Mouse (Mus musculus) heart, embryonic 15.5 days (tissue): Measurements from ENCODE around the gene Plcb4. TPM values are rescaled to one million over a fixed set of nuclear protein-coding genes. Genes with fewer than 3 reads are reported as not detected.

Source experiments
- ATAC-seq: fragments of 200-750 bp; cut with Nextera tagmentation; replicated peaks from 2 replicates; pipeline ENCODE4 v1.8.0; 2017; ENCODE audit warnings: low read depth, moderate TSS enrichment; ENCODE audit not compliant: insufficient number of reproducible peaks, insufficient read depth, low FRiP score
- H3K27ac ChIP-seq: fragments of 300-500 bp; sonication (generic); 2 replicates; pipeline ENCODE4 v1.5.1; 2015; ENCODE audit warnings: mild to moderate bottlenecking, inconsistent platforms
- H3K27me3 ChIP-seq: fragments of 300-500 bp; sonication (generic); 2 replicates; pipeline ENCODE4 v1.6.1; 2015; ENCODE audit warnings: inconsistent platforms
- H3K36me3 ChIP-seq: fragments of 300-500 bp; sonication (generic); 2 replicates; pipeline ENCODE4 v1.6.1; 2015; ENCODE audit warnings: mild to moderate bottlenecking, inconsistent platforms
- H3K4me1 ChIP-seq: fragments of 300-500 bp; sonication (generic); replicated peaks from 2 replicates; pipeline ENCODE4 v1.6.1; 2015; ENCODE audit warnings: inconsistent platforms
- H3K4me2 ChIP-seq: fragments of 300-500 bp; sonication (generic); 2 replicates; pipeline ENCODE4 v1.6.1; 2015; ENCODE audit warnings: inconsistent platforms, mild to moderate bottlenecking, moderate library complexity
- H3K4me3 ChIP-seq: fragments of 300-500 bp; sonication (generic); 2 replicates; pipeline ENCODE4 v1.5.1; 2015; ENCODE audit warnings: mild to moderate bottlenecking, inconsistent platforms
- H3K9ac ChIP-seq: fragments of 300-500 bp; sonication (generic); 2 replicates; pipeline ENCODE4 v1.6.1; 2015; ENCODE audit warnings: mild to moderate bottlenecking, inconsistent platforms
- H3K9me3 ChIP-seq: fragments of 300-500 bp; sonication (generic); replicated peaks from 2 replicates; pipeline ENCODE4 v1.6.1; 2016; ENCODE audit warnings: inconsistent platforms
- WGBS: fragments of 180-500 bp; shearing (Covaris S2); methylation state at CpG from one replicate; pipeline ENCODE4 v1.1.7; 2015; ENCODE audit warnings: mixed read lengths; 5-methylcytosine and 5-hydroxymethylcytosine counted together
- polyA plus RNA-seq: library from polyadenylated mRNA; unstranded; fragments of >200 nt; fragmentation: Nextera tagmentation; extraction: Ambion mirVana; gene quantifications from 2 replicates; pipeline ENCODE4 v1.2.1, GENCODE M21; 2015

The Plcb4 gene
- polyA plus RNA-seq, 1 experiment from 2014 or later = 38.8 TPM

DNA sequence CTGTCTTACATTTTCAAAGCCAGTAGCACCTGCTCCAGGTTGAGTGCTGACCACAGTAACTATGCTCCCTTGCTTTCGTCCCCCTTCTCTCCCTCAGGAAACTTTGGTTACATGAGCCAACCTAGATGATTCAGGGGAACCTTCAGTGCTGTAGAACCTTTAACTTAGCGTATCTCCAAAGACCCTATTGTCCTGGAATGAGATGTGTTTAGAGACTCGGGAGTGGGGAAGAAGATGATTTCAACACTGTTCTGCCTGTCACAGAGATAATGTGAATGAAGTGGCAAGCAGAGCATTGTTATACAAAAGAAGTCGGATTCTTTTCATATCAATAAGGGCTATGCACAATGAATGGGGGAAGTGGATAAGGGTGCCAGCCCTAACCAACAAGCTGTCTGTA lies 10.8 kb upstream of the Plcb4 start:
- no peak overlapping the region for H3K4me3 ChIP-seq
- H3K27ac ChIP-seq = no peak overlapping the region
- H3K4me1 ChIP-seq = no peaks in the 10 kb centered on the region
- no peaks in the 10 kb centered on the region for H3K27me3 ChIP-seq
- 0 out of 2 replicates have a peak, but pooled peaks cover 2% of the 10 kb centered on the region for H3K9me3 ChIP-seq
- 57% methylated on average over 4 of the region's 4 CpGs for WGBS
- ATAC-seq = no peak
- no peaks in the 10 kb centered on the region for H3K36me3 ChIP-seq
- no peak overlapping the region for H3K4me2 ChIP-seq
- H3K9ac ChIP-seq = no peak overlapping the region

DNA sequence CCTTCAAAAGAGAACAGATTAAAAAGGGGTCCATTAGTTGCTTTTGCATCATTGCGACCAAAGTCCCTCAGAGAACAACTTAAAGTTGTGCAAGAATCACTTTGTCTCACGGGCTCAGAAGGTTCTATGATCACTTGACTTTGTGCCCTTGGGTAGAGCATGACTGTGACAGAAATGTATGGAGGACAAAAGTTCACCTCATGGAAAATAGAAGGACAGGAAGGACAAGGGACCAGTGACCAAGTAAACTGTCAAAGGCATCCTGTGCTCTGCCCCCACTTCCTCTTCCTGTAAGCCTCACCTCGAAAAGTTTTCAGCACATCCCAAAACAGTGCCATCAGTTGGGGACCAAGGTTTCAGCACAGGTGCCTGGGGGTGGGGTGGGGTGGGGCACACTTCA lies 7.9 kb upstream of the Plcb4 start:
- Histone ChIP-seq H3K36me3 (no peaks in the 10 kb centered on the region), H3K4me2 (no peak overlapping the region), H3K27me3 (no peaks in the 10 kb centered on the region), H3K9ac (no peak overlapping the region), H3K4me1 (no peaks in the 10 kb centered on the region), H3K27ac (no peak overlapping the region), H3K4me3 (no peak overlapping the region), H3K9me3 (no peaks in the 10 kb centered on the region)
- ATAC-seq = no peak
- 73% methylated on average over 3 of the region's 3 CpGs for WGBS

DNA sequence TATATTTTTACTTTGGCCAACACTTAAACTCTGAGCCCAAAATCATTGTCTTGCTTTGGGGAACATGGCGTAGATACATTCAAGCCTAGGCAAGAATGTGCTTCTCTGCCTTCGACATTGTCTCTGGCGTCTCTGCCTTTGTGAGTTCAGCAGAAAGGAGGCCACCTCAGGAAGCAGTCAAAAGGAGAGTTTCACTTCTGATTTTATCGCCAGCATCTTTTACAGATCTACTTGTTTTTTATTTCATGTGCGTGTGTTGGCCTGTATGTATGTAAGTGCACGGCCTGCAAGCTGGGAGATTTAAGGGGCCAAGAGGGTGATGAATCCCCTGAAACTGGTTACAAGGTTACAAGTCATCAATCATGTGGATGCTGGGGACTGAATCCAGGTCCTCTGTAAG lies 6.8 kb upstream of the Plcb4 start:
- H3K27me3 ChIP-seq = no peaks in the 10 kb centered on the region
- no peak overlapping the region for H3K27ac ChIP-seq
- WGBS = 86% methylated on average over 6 of the region's 6 CpGs
- H3K9ac ChIP-seq = no peak overlapping the region
- no peaks in the 10 kb centered on the region for H3K36me3 ChIP-seq
- no peak overlapping the region for H3K4me3 ChIP-seq
- no peak for ATAC-seq
- H3K4me2 ChIP-seq = no peak overlapping the region
- H3K4me1 ChIP-seq = no peaks in the 10 kb centered on the region
- H3K9me3 ChIP-seq = no peaks in the 10 kb centered on the region

DNA sequence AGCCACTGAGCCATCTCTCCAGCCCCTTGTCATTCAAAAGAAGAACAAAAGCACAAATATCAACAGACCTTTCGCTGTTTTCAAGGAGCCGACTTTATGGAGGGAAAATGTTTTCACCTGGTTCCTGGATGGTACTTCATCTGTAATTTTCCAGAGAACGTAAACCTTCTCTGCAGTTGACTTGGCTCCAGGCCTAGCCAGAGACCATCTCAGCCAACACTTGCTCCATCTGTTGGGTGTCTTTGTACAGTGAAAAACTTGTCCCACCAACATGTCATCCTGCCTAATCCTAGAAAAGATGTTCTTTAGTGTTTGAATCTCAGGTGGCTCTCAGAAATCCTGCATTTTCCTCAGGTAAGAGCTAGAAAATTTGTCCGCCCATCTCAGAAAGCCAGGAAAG lies 6.4 kb upstream of the Plcb4 start:
- no peak for ATAC-seq
- H3K36me3 ChIP-seq = no peaks in the 10 kb centered on the region
- no peak overlapping the region for H3K9ac ChIP-seq
- no peak overlapping the region for H3K4me2 ChIP-seq
- no peak overlapping the region for H3K4me3 ChIP-seq
- H3K27ac ChIP-seq = no peak overlapping the region
- no peaks in the 10 kb centered on the region for H3K4me1 ChIP-seq
- 85% methylated on average over 4 of the region's 4 CpGs for WGBS
- H3K9me3 ChIP-seq = no peaks in the 10 kb centered on the region
- no peaks in the 10 kb centered on the region for H3K27me3 ChIP-seq

DNA sequence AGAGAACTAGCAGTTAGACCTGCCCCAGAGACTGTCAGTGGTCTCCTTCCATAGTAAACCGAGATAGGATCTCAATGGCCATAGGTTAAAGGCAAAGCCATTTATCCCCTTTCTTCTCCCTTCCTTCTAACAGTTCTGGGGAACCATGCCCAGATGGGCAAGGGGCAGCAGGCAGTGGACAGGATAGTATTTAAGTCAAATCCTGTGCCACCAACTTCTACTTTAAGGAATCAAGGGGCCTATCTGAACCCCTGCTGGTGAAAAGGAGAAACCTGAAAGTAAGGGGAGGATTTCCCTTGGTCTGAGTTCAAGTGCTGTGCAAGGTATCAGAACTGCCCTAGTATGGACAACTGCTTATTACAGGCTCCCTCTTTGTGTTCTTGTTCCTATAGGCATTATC lies 2.9 kb upstream of the Plcb4 start:
- Histone ChIP-seq H3K27me3 (no peaks in the 10 kb centered on the region), H3K4me1 (peaks cover 9% of the 10 kb centered on the region), H3K9ac (no peak overlapping the region), H3K9me3 (no peaks in the 10 kb centered on the region), H3K27ac (no peak overlapping the region), H3K4me2 (no peak overlapping the region), H3K36me3 (no peaks in the 10 kb centered on the region), H3K4me3 (no peak overlapping the region)
- 92% methylated on average over 1 of the region's 1 CpGs for WGBS
- ATAC-seq = no peak

DNA sequence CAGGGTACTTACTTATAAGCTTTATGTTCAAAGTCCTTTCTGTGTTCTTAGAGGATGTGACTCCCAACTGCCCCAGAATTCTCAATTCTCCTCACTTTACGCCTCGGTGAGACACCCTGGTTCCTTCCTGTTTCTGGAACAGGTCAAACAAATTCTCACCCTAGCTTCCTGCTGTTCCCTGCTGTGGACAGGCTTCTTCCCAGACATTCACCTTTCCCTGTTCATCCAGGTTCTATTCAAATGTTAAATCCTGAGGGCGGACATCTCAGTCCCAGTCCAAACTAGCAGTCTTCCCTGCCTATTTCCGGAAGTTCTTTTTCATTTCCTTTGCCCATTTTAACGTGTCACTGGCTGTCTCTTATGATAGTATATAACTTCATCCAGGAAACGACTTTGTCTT lies 2.2 kb upstream of the Plcb4 start:
- Histone ChIP-seq H3K36me3 (no peaks in the 10 kb centered on the region), H3K4me2 (no peak overlapping the region), H3K9ac (no peak overlapping the region), H3K27me3 (no peaks in the 10 kb centered on the region), H3K9me3 (no peaks in the 10 kb centered on the region), H3K4me1 (peaks cover 12% of the 10 kb centered on the region), H3K4me3 (no peak overlapping the region), H3K27ac (no peak overlapping the region)
- 64% methylated on average over 6 of the region's 6 CpGs for WGBS
- no peak for ATAC-seq

DNA sequence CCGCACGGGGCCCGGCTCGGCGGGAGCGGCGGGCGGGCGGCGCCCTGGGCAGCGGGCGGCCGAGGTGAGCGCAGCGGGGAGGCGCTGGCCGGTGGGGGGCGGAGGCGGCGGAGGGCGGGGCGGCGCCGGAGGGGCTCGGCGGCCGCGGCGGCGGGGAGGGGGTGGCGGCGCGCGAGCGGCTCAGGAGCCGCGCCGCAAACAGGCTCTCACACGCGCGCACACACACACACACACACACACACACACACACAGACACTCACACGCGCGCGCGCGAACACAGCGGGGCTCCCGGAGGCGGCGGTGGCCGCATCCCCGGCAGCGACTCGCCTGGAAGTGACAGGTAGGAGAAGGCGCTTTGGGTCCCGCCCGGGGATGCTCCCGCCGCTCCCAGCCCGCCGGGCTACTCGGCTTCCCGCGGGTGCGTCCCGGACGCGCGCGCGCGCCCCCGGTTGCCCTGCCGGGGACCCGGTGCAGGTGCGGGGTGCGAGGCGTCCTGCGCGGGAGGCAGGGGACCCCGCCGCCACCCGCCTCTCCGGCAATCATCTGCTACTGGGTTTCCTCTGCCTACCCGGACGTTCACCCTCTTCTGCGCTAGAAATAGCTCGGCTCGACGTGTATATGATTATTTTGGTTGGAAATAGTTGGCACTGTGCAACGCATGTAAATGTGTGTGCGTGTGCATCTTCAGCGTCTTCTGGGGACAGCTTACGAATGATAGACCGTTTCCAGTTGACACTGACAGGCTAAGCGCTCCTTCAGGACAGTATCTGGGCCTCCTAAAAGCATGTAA lies 775 bp downstream of the Plcb4 start:
- peak overlapping the region; percentile 98 for H3K27ac ChIP-seq
- no peaks in the 10 kb centered on the region; the same call in 1 of the 2 replicates for H3K36me3 ChIP-seq
- peak; percentile 78 for ATAC-seq
- no peaks in the 10 kb centered on the region for H3K9me3 ChIP-seq
- peak overlapping the region; percentile 92 for H3K4me3 ChIP-seq
- H3K27me3 ChIP-seq = no peaks in the 10 kb centered on the region
- H3K4me1 ChIP-seq = peaks cover 12% of the 10 kb centered on the region
- H3K4me2 ChIP-seq = peak overlapping the region; percentile 71
- under 1% methylated on average over 52 of the region's 97 CpGs for WGBS
- peak overlapping the region; percentile 97 for H3K9ac ChIP-seq

DNA sequence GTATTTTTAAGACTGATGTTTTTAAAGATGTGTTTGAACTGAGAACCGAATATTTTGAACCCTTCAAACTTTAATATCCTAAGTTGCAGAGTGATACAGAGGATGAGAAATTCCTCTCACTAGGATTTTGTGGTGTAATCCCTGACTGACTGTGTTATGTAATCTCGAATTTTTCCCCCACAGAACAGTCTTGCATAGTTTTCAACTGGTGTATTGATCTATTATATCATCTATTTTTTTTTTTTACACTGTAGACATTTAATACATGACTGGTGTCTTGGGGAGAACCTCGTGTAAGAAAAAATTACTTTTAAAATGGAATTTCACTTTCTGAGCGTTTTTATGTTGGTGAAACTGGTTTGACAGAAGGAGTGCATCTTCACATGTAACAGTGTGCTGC lies 2.0 kb downstream of the Plcb4 start:
- ATAC-seq = no peak
- H3K27ac ChIP-seq = no peak overlapping the region
- no peaks in the 10 kb centered on the region; the same call in 1 of the 2 replicates for H3K36me3 ChIP-seq
- 0 out of 2 replicates have a peak overlapping the region, but pooled peaks have one; percentile 92 for H3K4me3 ChIP-seq
- no peak overlapping the region for H3K9ac ChIP-seq
- 70% methylated on average over 4 of the region's 4 CpGs for WGBS
- H3K9me3 ChIP-seq = no peaks in the 10 kb centered on the region
- H3K27me3 ChIP-seq = no peaks in the 10 kb centered on the region
- H3K4me1 ChIP-seq = peaks cover 12% of the 10 kb centered on the region
- H3K4me2 ChIP-seq = peak overlapping the region; percentile 49

DNA sequence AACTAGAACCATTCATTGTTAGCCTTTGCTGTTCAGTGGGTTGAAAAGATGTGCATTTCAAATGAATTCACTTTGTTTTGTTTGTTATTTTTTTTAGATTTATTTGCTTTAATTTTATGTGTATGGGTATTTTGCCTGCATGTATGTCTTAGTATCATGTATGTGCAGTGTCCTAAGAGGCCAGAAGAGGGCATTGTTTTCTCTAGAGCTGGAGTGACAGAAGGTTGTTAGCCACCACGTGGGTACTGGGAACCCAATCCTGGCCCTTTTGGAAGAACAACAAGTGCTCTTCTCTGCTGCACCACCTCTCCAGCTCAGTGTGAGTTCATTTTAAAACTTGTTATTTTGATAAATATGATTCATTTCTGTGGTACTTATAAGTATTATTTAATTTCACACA lies 5.0 kb downstream of the Plcb4 start:
- WGBS = 77% methylated on average over 1 of the region's 1 CpGs
- H3K9ac ChIP-seq = no peak overlapping the region
- H3K36me3 ChIP-seq = no peaks in the 10 kb centered on the region; the same call in 1 of the 2 replicates
- H3K4me3 ChIP-seq = no peak overlapping the region
- no peaks in the 10 kb centered on the region for H3K9me3 ChIP-seq
- no peak for ATAC-seq
- peaks cover 5% of the 10 kb centered on the region; the same call in 1 of the 2 replicates for H3K4me1 ChIP-seq
- no peak overlapping the region for H3K27ac ChIP-seq
- H3K4me2 ChIP-seq = no peak overlapping the region
- no peaks in the 10 kb centered on the region for H3K27me3 ChIP-seq

DNA sequence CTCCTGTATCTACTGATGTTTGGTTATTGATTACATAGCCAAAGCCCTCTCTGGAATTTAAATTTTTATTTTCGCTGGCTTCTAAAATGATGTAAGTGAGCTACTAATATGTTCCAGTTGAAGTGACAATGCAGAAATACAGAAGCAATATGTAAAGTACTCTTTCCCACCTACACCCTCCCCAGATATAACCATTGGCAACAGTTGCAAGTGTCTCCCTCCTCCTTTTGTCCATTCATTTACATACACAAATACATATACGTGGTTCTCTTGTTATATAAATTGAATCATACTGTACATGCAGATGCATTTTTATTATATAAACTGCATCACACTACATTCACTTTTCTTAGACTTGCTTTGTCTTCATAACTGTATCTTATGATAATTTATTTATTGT lies 8.7 kb downstream of the Plcb4 start:
- Histone ChIP-seq H3K4me3 (no peak overlapping the region), H3K36me3 (no peaks in the 10 kb centered on the region; the same call in 1 of the 2 replicates), H3K27me3 (no peaks in the 10 kb centered on the region), H3K4me2 (no peak overlapping the region), H3K27ac (no peak overlapping the region), H3K9ac (no peak overlapping the region), H3K9me3 (no peaks in the 10 kb centered on the region), H3K4me1 (no peaks in the 10 kb centered on the region)
- ATAC-seq = no peak
- 89% methylated on average over 2 of the region's 2 CpGs for WGBS

DNA sequence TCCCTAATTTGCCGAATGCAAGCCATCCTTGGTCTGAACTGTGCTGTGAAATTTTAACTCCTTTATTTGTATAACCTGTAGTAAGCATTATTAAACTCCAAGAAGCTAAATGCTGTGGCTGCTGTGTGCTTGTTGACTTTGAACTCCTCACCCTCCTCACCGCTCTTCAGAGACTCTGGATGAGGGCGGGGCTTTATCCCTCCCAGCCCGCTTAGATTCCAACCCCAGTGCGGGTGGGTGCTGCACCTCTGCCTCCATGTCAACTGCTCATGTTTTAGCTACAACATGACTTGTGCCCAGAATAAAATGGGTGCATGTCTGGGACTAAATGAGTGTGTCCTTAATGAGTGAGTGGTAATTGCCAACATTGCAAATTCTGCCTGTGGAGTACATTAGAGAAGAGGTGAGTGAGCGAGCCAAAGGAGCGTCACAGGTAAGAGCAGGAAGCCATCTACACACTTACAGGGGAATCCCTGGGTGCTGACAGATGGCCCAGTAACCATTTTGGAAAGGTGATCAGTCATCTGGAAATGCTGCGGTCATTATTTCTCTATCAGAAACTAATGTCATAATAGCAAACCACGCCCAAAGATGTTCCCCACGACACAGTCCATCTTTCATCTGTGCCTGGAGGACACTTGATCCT lies 13.8 kb downstream of the Plcb4 start:
- Histone ChIP-seq H3K9ac (no peak overlapping the region), H3K4me3 (no peak overlapping the region), H3K36me3 (no peaks in the 10 kb centered on the region), H3K9me3 (no peaks in the 10 kb centered on the region), H3K4me2 (no peak overlapping the region), H3K27me3 (no peaks in the 10 kb centered on the region), H3K27ac (no peak overlapping the region), H3K4me1 (peaks cover 6% of the 10 kb centered on the region)
- 77% methylated on average over 10 of the region's 10 CpGs for WGBS
- no peak for ATAC-seq

DNA sequence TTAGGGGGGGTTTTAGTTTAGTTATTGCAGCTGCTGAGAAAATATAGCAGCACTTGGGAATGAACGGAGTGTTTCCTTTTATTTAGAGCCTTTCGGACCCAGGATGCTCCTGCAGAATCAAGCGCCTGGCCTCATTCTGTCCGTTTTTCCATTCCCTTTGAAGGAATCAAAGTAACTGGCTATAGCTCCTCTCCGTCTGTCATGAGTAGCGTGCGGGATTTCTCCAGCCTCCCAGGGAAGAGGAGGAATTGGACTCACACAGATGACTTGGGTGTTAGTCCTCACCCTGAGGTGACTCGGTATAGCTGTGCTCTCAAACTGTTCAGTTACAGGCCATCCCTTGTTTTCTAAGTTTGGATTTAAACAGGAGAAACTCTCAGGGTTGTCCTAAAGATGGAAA lies 14.8 kb downstream of the Plcb4 start:
- Histone ChIP-seq H3K9me3 (no peaks in the 10 kb centered on the region), H3K36me3 (no peaks in the 10 kb centered on the region), H3K4me2 (no peak overlapping the region), H3K4me1 (peaks cover 6% of the 10 kb centered on the region), H3K27ac (no peak overlapping the region), H3K9ac (no peak overlapping the region), H3K4me3 (no peak overlapping the region), H3K27me3 (no peaks in the 10 kb centered on the region)
- WGBS = 88% methylated on average over 8 of the region's 8 CpGs
- ATAC-seq = no peak
